ENCODE assay signal across 1 mouse cellular context in genomic region chr7:109767575-109768350, GRCm38 (mm10).
TF ChIP-seq lines count a peak whose summit lies in the region.

No protein-coding gene starts in this region.

TF ChIP-seq in MEL, 35 proteins besides CTCF, POLR2A, EP300 and RAD21:
- TF ChIP-seq ZKSCAN1 (IDR thresholded peaks at IDR 0.05; ENCODE audit: low read depth, low read length) (no peak), TCF12 (IDR thresholded peaks at IDR 0.05; ENCODE audit: low read depth, low read length) (peak; percentile 40; the same call in 1 of the 2 replicates), MYC (IDR thresholded peaks at IDR 0.05; ENCODE audit: low read depth, low read length) (no peak), MXI1 (IDR thresholded peaks at IDR 0.05; ENCODE audit: low read depth, low read length) (0 out of 2 replicates have a peak, but pooled peaks have one; percentile 15), RCOR1 (IDR thresholded peaks at IDR 0.05; ENCODE audit: low read depth, low read length) (peak; percentile 35; the same call in 1 of the 2 replicates), GABPA (IDR thresholded peaks at IDR 0.05; ENCODE audit: low read depth, low read length) (no peak), ETS1 (IDR thresholded peaks at IDR 0.05; ENCODE audit: low read depth, low read length) (0 out of 2 replicates have a peak, but pooled peaks have one; percentile 9), GATA1 (IDR thresholded peaks at IDR 0.05; ENCODE audit: low read depth, low read length) (peak; percentile 74), SIN3A (IDR thresholded peaks at IDR 0.05; ENCODE audit: low read length) (no peak), USF1 (IDR thresholded peaks at IDR 0.05; ENCODE audit: low read depth, low read length) (no peak), TAL1 (IDR thresholded peaks at IDR 0.05; ENCODE audit: low read length) (peak; percentile 8; the same call in 1 of the 2 replicates)
